Mouse (Mus musculus) MEL (cell line): ENCODE results near the gene Inpp5d. TPM values are rescaled to one million over a fixed set of nuclear protein-coding genes. Genes with fewer than 3 reads are reported as not detected.

Experiments
- DNase-seq: peaks from one replicate; pipeline ENCODE4 v3.0.0; 2011; ENCODE audit warnings: low read depth, low spot score
- H3K27ac ChIP-seq: 2 replicates; pipeline ENCODE4 v1.5.1; 2012; ENCODE audit warnings: low read depth, mild to moderate bottlenecking, control low read depth, low read length, moderate library complexity; ENCODE audit not compliant: control insufficient read depth
- H3K27me3 ChIP-seq, 2 experiments: fragments of 150-350 bp in 1 of 2; sonication (generic) in 1 of 2; 2 replicates each; pipeline ENCODE4 v1.6.1; 2012; ENCODE audit warnings: low read length in 2 of 2, mild to moderate bottlenecking in 2 of 2, improper control_type of control experiment in 1 of 2, moderate library complexity in 1 of 2; ENCODE audit not compliant: insufficient read depth in 2 of 2, control insufficient read depth in 1 of 2
- H3K36me3 ChIP-seq, 2 experiments: 2 replicates each; pipeline ENCODE4 v1.6.1; 2012 to 2014; ENCODE audit warnings: low read length in 2 of 2, improper control_type of control experiment in 1 of 2, inconsistent platforms in 1 of 2, mild to moderate bottlenecking in 1 of 2; ENCODE audit not compliant: insufficient read depth in 2 of 2, control insufficient read depth in 1 of 2
- H3K4me1 ChIP-seq, 2 experiments: fragments of 150-350 bp in 1 of 2; sonication (generic) in 1 of 2; 2 replicates each; pipeline ENCODE4 v1.6.1; 2012; ENCODE audit warnings: low read length in 2 of 2, improper control_type of control experiment in 1 of 2, mild to moderate bottlenecking in 1 of 2; ENCODE audit not compliant: insufficient read depth in 2 of 2, control insufficient read depth in 1 of 2
- H3K4me3 ChIP-seq, 2 experiments: fragments of 150-350 bp in 1 of 2; sonication (generic) in 1 of 2; 2 replicates each; pipeline ENCODE4 v1.5.1; 2012; ENCODE audit warnings: low read depth in 2 of 2, low read length in 2 of 2, mild to moderate bottlenecking in 2 of 2, moderate library complexity in 2 of 2, control low read depth in 1 of 2, improper control_type of control experiment in 1 of 2; ENCODE audit not compliant: control insufficient read depth in 1 of 2, insufficient read depth in 1 of 2
- H3K79me2 ChIP-seq: 2 replicates; pipeline ENCODE4 v1.6.1; 2012; ENCODE audit warnings: mild to moderate bottlenecking, low read length, moderate library complexity; ENCODE audit not compliant: control insufficient read depth, poor library complexity, insufficient read depth
- H3K9ac ChIP-seq: 2 replicates; pipeline ENCODE4 v1.6.1; 2012; ENCODE audit warnings: low read depth, mild to moderate bottlenecking, control low read depth, low read length, moderate library complexity; ENCODE audit not compliant: control insufficient read depth, poor library complexity, severe bottlenecking
- H3K9me3 ChIP-seq: fragments of 150-350 bp; sonication (generic); replicated peaks from 2 replicates; pipeline ENCODE4 v1.6.1; 2012; ENCODE audit warnings: mild to moderate bottlenecking, low read length, improper control_type of control experiment, moderate library complexity; ENCODE audit not compliant: insufficient read depth
- BHLHE40 ChIP-seq: IDR thresholded peaks from 2 replicates; pipeline ENCODE4 v1.6.1; 2012; ENCODE audit warnings: low read depth, mild to moderate bottlenecking, inconsistent platforms, low read length, improper control_type of control experiment, borderline replicate concordance
- CHD1 ChIP-seq: IDR thresholded peaks from 2 replicates; pipeline ENCODE4 v1.6.1; 2012; ENCODE audit warnings: low read depth, mild to moderate bottlenecking, inconsistent platforms, low read length, improper control_type of control experiment
- CHD2 ChIP-seq: IDR thresholded peaks from 2 replicates; pipeline ENCODE4 v1.6.1; 2011; ENCODE audit warnings: low read length, improper control_type of control experiment
- E2F4 ChIP-seq: IDR thresholded peaks from 2 replicates; pipeline ENCODE4 v1.6.1; 2011; ENCODE audit warnings: low read depth, low read length, improper control_type of control experiment, borderline replicate concordance
- ELF1 ChIP-seq: IDR thresholded peaks from 2 replicates; pipeline ENCODE4 v1.6.1; 2014; ENCODE audit warnings: low read depth, mild to moderate bottlenecking, inconsistent platforms, low read length, improper control_type of control experiment, moderate library complexity
- GABPA ChIP-seq: IDR thresholded peaks from 2 replicates; pipeline ENCODE4 v1.6.1; 2012; ENCODE audit warnings: low read depth, mild to moderate bottlenecking, inconsistent platforms, low read length, improper control_type of control experiment, moderate library complexity
- GATA1 ChIP-seq: IDR thresholded peaks from 2 replicates; pipeline ENCODE4 v1.6.1; 2011; ENCODE audit warnings: low read depth, low read length, improper control_type of control experiment
- HCFC1 ChIP-seq: IDR thresholded peaks from 2 replicates; pipeline ENCODE4 v1.6.1; 2012; ENCODE audit warnings: low read depth, mild to moderate bottlenecking, inconsistent platforms, low read length, improper control_type of control experiment, moderate library complexity
- KAT2A ChIP-seq: conservative IDR thresholded peaks from 2 replicates; pipeline ENCODE4 v1.6.1; 2012; ENCODE audit warnings: low read depth, low read length, improper control_type of control experiment, inconsistent platforms
- MAFK ChIP-seq: IDR thresholded peaks from 2 replicates; pipeline ENCODE4 v1.6.1; 2011; ENCODE audit warnings: low read depth, mild to moderate bottlenecking, low read length, improper control_type of control experiment, borderline replicate concordance
- MAX ChIP-seq: IDR thresholded peaks from 2 replicates; pipeline ENCODE4 v1.6.1; 2011; ENCODE audit warnings: low read length, improper control_type of control experiment
- MAZ ChIP-seq: IDR thresholded peaks from 2 replicates; pipeline ENCODE4 v1.6.1; 2012; ENCODE audit warnings: low read depth, mild to moderate bottlenecking, inconsistent platforms, low read length, improper control_type of control experiment
- MEF2A ChIP-seq: IDR thresholded peaks from 2 replicates; pipeline ENCODE4 v1.6.1; 2014; ENCODE audit warnings: low read depth, mild to moderate bottlenecking, inconsistent platforms, low read length, improper control_type of control experiment; ENCODE audit not compliant: poor library complexity, insufficient replicate concordance, severe bottlenecking; ENCODE audit errors: extremely low read depth
- MXI1 ChIP-seq: IDR thresholded peaks from 2 replicates; pipeline ENCODE4 v1.6.1; 2011; ENCODE audit warnings: mild to moderate bottlenecking, low read depth, low read length, improper control_type of control experiment
- MYB ChIP-seq: IDR thresholded peaks from 2 replicates; pipeline ENCODE4 v1.6.1; 2011; ENCODE audit warnings: mild to moderate bottlenecking, low read depth, low read length, improper control_type of control experiment
- MYC ChIP-seq: IDR thresholded peaks from 2 replicates; pipeline ENCODE4 v1.6.1; 2011; ENCODE audit warnings: low read depth, mild to moderate bottlenecking, low read length, improper control_type of control experiment, moderate library complexity
- NELFE ChIP-seq: IDR thresholded peaks from 2 replicates; pipeline ENCODE4 v1.6.1; 2011; ENCODE audit warnings: low read depth, low read length, improper control_type of control experiment
- NRF1 ChIP-seq: IDR thresholded peaks from 2 replicates; pipeline ENCODE4 v1.6.1; 2014; ENCODE audit warnings: low read depth, mild to moderate bottlenecking, inconsistent platforms, low read length, improper control_type of control experiment, moderate library complexity; ENCODE audit not compliant: poor library complexity, insufficient read depth, severe bottlenecking
- POLR2A ChIP-seq, 2 experiments: IDR thresholded peaks; 2 replicates each; pipeline ENCODE4 v1.6.1; 2011 to 2012; ENCODE audit warnings: low read length in 2 of 2, mild to moderate bottlenecking in 2 of 2, control low read depth in 1 of 2, improper control_type of control experiment in 1 of 2, low read depth in 1 of 2, moderate library complexity in 1 of 2; ENCODE audit not compliant: control insufficient read depth in 1 of 2, insufficient read depth in 1 of 2, poor library complexity in 1 of 2
- POLR2AphosphoS2 ChIP-seq: IDR thresholded peaks from 2 replicates; pipeline ENCODE4 v1.6.1; 2011; ENCODE audit warnings: low read length, improper control_type of control experiment
- POLR2AphosphoS5 ChIP-seq: IDR thresholded peaks from 2 replicates; pipeline ENCODE4 v1.6.1; 2012; ENCODE audit warnings: low read depth, borderline replicate concordance, mild to moderate bottlenecking, inconsistent platforms, low read length, moderate library complexity, mixed read lengths
- RCOR1 ChIP-seq: IDR thresholded peaks from 2 replicates; pipeline ENCODE4 v1.6.1; 2012; ENCODE audit warnings: low read depth, mild to moderate bottlenecking, inconsistent platforms, low read length, improper control_type of control experiment
- SIN3A ChIP-seq: IDR thresholded peaks from 2 replicates; pipeline ENCODE4 v1.6.1; 2012; ENCODE audit warnings: low read length, improper control_type of control experiment, inconsistent platforms
- TAL1 ChIP-seq: IDR thresholded peaks from 2 replicates; pipeline ENCODE4 v1.6.1; 2012; ENCODE audit warnings: mild to moderate bottlenecking, inconsistent platforms, low read length, moderate library complexity, mixed read lengths
- TBP ChIP-seq: IDR thresholded peaks from 2 replicates; pipeline ENCODE4 v1.8.0; 2011; ENCODE audit warnings: low read depth, low read length, improper control_type of control experiment
- UBTF ChIP-seq: IDR thresholded peaks from 2 replicates; pipeline ENCODE4 v1.6.1; 2012; ENCODE audit warnings: low read depth, mild to moderate bottlenecking, inconsistent platforms, low read length, improper control_type of control experiment, moderate library complexity, borderline replicate concordance; ENCODE audit not compliant: insufficient read depth
- USF1 ChIP-seq: IDR thresholded peaks from 2 replicates; pipeline ENCODE4 v1.6.1; 2014; ENCODE audit warnings: low read depth, mild to moderate bottlenecking, inconsistent platforms, low read length, improper control_type of control experiment, moderate library complexity
- USF2 ChIP-seq, 2 experiments: IDR thresholded peaks; 2 replicates each; pipeline ENCODE4 v1.6.1; 2011 to 2012; ENCODE audit warnings: improper control_type of control experiment in 2 of 2, low read length in 2 of 2, borderline replicate concordance in 1 of 2, inconsistent platforms in 1 of 2, low read depth in 1 of 2, mild to moderate bottlenecking in 1 of 2; ENCODE audit not compliant: insufficient read depth in 1 of 2
- ZC3H11A ChIP-seq: IDR thresholded peaks from 2 replicates; pipeline ENCODE4 v1.6.1; 2012; ENCODE audit warnings: low read depth, mild to moderate bottlenecking, inconsistent platforms, low read length, improper control_type of control experiment
- ZKSCAN1 ChIP-seq: IDR thresholded peaks from 2 replicates; pipeline ENCODE4 v1.6.1; 2012; ENCODE audit warnings: low read depth, mild to moderate bottlenecking, inconsistent platforms, low read length, improper control_type of control experiment, moderate library complexity
- ZNF384 ChIP-seq: IDR thresholded peaks from 2 replicates; pipeline ENCODE4 v1.6.1; 2012; ENCODE audit warnings: low read depth, mild to moderate bottlenecking, inconsistent platforms, low read length, improper control_type of control experiment
- polyA plus RNA-seq, 2 experiments: library from polyadenylated mRNA; stranded (reverse) in 1 of 2; unstranded in 1 of 2; fragments of >175 nt in 1 of 2; fragments of >200 nt in 1 of 2; gene quantifications; 2 replicates each; pipeline versions ENCODE4 v1.2.1 to v1.2.4; 2012; ENCODE audit warnings: low replicate concordance in 2 of 2, low read depth in 1 of 2; ENCODE audit not compliant: insufficient read length in 2 of 2, insufficient read depth in 1 of 2, missing spikeins in 1 of 2
- total RNA-seq: library from RNA; depleted of rRNA; stranded (reverse); fragments of 300-350 nt; gene quantifications from 2 replicates; pipeline ENCODE4 v1.2.3, GENCODE M21; 2012

The Inpp5d gene
- total and polyA plus RNA-seq, 3 experiments: 69.4 to 71.3 TPM; not detected in 1

- no peak for TF ChIP-seq MYC
- TF ChIP-seq GABPA: no peak
Observed at GRCm38 (mm10) chr1:87749360-87749973, 129.4 kb downstream of the Inpp5d start (continued).

GRCm38 (mm10) chr1:87755641-87756470, 135.7 kb downstream of the Inpp5d start, which contains the start of gene Atg16l1:
Gene Atg16l1, plus strand, starts transcription at chr1:87755870.
- peak; percentile 98 for DNase-seq
- H3K4me3 ChIP-seq: peak within 1 kb of the TSS; percentile 84 to 98
- peaks cover 26% of the 10 kb centered on the region for H3K79me2 ChIP-seq
- H3K4me1 ChIP-seq: peaks cover 0 to 9% of the 10 kb centered on the region in 2 experiments
- H3K27me3 ChIP-seq: no peaks in the 10 kb centered on the region
- no peaks in the 10 kb centered on the region for H3K9me3 ChIP-seq
- H3K36me3 ChIP-seq: peaks cover 6 to 10% of the 10 kb centered on the region in 2 experiments
- H3K9ac ChIP-seq: peak within 1 kb of the TSS; percentile 98
- H3K27ac ChIP-seq: peak within 1 kb of the TSS; percentile 75
- TF ChIP-seq RCOR1: peak; percentile 69
- TF ChIP-seq MYB: no peak
- peak; percentile 81 for TF ChIP-seq KAT2A
- TF ChIP-seq MAZ: peak; percentile 86; the same call in 1 of the 2 replicates
- peak; percentile 65 for TF ChIP-seq E2F4
- TF ChIP-seq POLR2AphosphoS5: no peak
- TF ChIP-seq GATA1: no peak
- TF ChIP-seq POLR2A (IDR thresholded peaks at IDR 0.05; ENCODE audit: control insufficient read depth in 1 of 2, insufficient read depth in 1 of 2, low read depth in 1 of 2, low read length in 2 of 2, poor library complexity in 1 of 2): peak; percentile 80 to 86; a peak in 3 of 4 replicates
- TF ChIP-seq USF1: no peak; the same call in 1 of the 2 replicates
- TF ChIP-seq GABPA: no peak
- no peak for TF ChIP-seq MAFK
- 0 out of 2 replicates have a peak, but pooled peaks have one; percentile 39 for TF ChIP-seq MEF2A
- TF ChIP-seq CHD1: no peak
- no peak for TF ChIP-seq TAL1
- peak; percentile 53; the same call in 1 of the 2 replicates for TF ChIP-seq POLR2AphosphoS2
- TF ChIP-seq NRF1: peak; percentile 73
- TF ChIP-seq TBP: peak; percentile 65
- peak; percentile 99 for TF ChIP-seq ELF1
- TF ChIP-seq MAX: no peak
- peak; percentile 65; the same call in 1 of the 2 replicates for TF ChIP-seq BHLHE40
- no peak for TF ChIP-seq USF2 (IDR thresholded peaks at IDR 0.05; ENCODE audit: borderline replicate concordance in 1 of 2, insufficient read depth in 1 of 2, low read depth in 1 of 2, low read length in 2 of 2)
- TF ChIP-seq MXI1: peak; percentile 60
- no peak; the same call in 1 of the 2 replicates for TF ChIP-seq UBTF
- peak; percentile 67 for TF ChIP-seq NELFE
- peak; percentile 69 for TF ChIP-seq CHD2
- no peak; the same call in 1 of the 2 replicates for TF ChIP-seq ZKSCAN1
- peak; percentile 96 for TF ChIP-seq SIN3A
- peak; percentile 63 for TF ChIP-seq ZC3H11A
- peak; percentile 73 for TF ChIP-seq MYC
- peak; percentile 95 for TF ChIP-seq HCFC1
- TF ChIP-seq ZNF384: peak; percentile 99
